17 mouse cellular contexts compared by ENCODE assay signal in the genomic region with DNA sequence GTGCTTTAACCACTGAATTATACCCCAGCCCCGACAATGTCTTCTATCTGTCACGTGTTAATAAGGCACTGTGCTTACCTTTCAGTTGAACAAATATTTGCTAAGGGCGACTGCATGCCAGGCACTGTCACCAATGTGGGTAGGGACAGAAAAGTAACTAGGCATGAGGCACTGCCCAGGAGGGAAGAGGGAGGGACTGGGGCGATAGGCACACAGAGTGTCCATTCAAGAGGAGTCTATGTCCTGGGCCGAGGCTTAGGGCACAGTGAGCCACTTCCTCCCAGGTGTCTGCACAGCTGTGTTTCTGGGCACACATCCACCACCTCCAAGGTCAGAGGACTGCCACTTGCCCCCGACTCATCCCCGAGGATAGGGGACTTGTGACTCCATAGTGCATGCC. TPM values are rescaled to one million over a fixed set of nuclear protein-coding genes. Genes with fewer than 3 reads are reported as not detected.
A peak's percentile ranks its signal among the peaks of the same experiment; 100 is the strongest.
DNase-seq lines count a peak whose midpoint lies in the region; ATAC-seq and TF ChIP-seq lines count a peak whose summit lies in the region.
"Had no signal": no experiment of that assay in that cellular context is flagged by ENCODE, and none has a peak within 500 bp of the region (broad histone marks: within the 10 kb centered on the region; RNA-seq: fewer than 3 reads in every experiment).

A gene (minus strand): TSS at position 137 of the 400 bp plus-strand sequence.

- H3K4me2 ChIP-seq in embryonic facial prominence, embryonic 15.5 days (replicated peaks): no peak within 1 kb of the TSS
- no peak within 1 kb of the TSS for H3K4me2 ChIP-seq in lung, embryonic 14.5 days
- no peak within 1 kb of the TSS for H3K4me2 ChIP-seq in stomach, embryonic 15.5 days
- H3K4me2 ChIP-seq: forebrain, embryonic 13.5 days; liver, embryonic 15.5 days; neural tube, embryonic 13.5 days had no signal

- no peaks in the 10 kb centered on the region for H3K9me3 ChIP-seq in embryonic facial prominence, embryonic 15.5 days (replicated peaks)
- no peaks in the 10 kb centered on the region for H3K9me3 ChIP-seq in lung, embryonic 14.5 days (ENCODE audit: low read depth, low read length)
- no peaks in the 10 kb centered on the region for H3K9me3 ChIP-seq in stomach, embryonic 15.5 days
- H3K9me3 ChIP-seq: forebrain, embryonic 13.5 days; liver, embryonic 15.5 days; neural tube, embryonic 13.5 days had no signal

- H3K36me3 ChIP-seq in embryonic facial prominence, embryonic 15.5 days: no peaks in the 10 kb centered on the region
- H3K36me3 ChIP-seq in lung, embryonic 14.5 days (ENCODE audit: insufficient read depth): no peaks in the 10 kb centered on the region
- no peaks in the 10 kb centered on the region for H3K36me3 ChIP-seq in stomach, embryonic 15.5 days
- H3K36me3 ChIP-seq: liver, embryonic 15.5 days; neural tube, embryonic 13.5 days had no signal

- 59% methylated on average over 7 of the region's 7 CpGs for WGBS in embryonic facial prominence, embryonic 15.5 days
- WGBS in lung, embryonic 14.5 days: 45% methylated on average over 7 of the region's 7 CpGs
- WGBS in stomach, embryonic 15.5 days: 40% methylated on average over 7 of the region's 7 CpGs

- intact Hi-C loops in left cerebral cortex, adult 2 months (cut with DNase I): no loop called here

- no peak for ATAC-seq in embryonic facial prominence, embryonic 15.5 days (ENCODE audit: insufficient number of reproducible peaks, low FRiP score, low TSS enrichment, low read depth)
- ATAC-seq in lung, embryonic 14.5 days (ENCODE audit: insufficient read depth): peak; percentile 55
- ATAC-seq in stomach, embryonic 15.5 days (ENCODE audit: insufficient read depth, low FRiP score, low read depth): peak; percentile 77
- ATAC-seq: forebrain, embryonic 13.5 days had no signal

- H3K4me3 ChIP-seq in left cerebral cortex, adult 2 months: no peak within 1 kb of the TSS
- H3K4me3 ChIP-seq in embryonic facial prominence, embryonic 15.5 days (replicated peaks): no peak within 1 kb of the TSS
- no peak within 1 kb of the TSS for H3K4me3 ChIP-seq in lung, embryonic 14.5 days (ENCODE audit: low read depth, low read length)
- no peak within 1 kb of the TSS for H3K4me3 ChIP-seq in stomach, embryonic 15.5 days (replicated peaks)
- H3K4me3 ChIP-seq: forebrain, embryonic 13.5 days; liver, embryonic 15.5 days; neural tube, embryonic 13.5 days had no signal

- H3K4me1 ChIP-seq in embryonic facial prominence, embryonic 15.5 days: peaks cover 9% of the 10 kb centered on the region
- H3K4me1 ChIP-seq in lung, embryonic 14.5 days (ENCODE audit: insufficient read depth): peaks cover 3% of the 10 kb centered on the region; the same call in 1 of the 2 replicates
- peaks cover 22% of the 10 kb centered on the region for H3K4me1 ChIP-seq in stomach, embryonic 15.5 days
- H3K4me1 ChIP-seq: liver, embryonic 15.5 days had no signal

- DNase-seq in left cerebral cortex, adult 2 months (ENCODE audit: extremely low spot score in 1 of 2, low spot score in 2 of 2): no peak
- no peak for DNase-seq in left cerebral cortex, adult 9 months (ENCODE audit: low spot score in 2 of 2)
- peak; percentile 44 for DNase-seq in lung, embryonic 14.5 days
- DNase-seq in right cerebral cortex, adult 2 months (ENCODE audit: low spot score in 2 of 2): no peak
- DNase-seq in spleen, postnatal 4 days (ENCODE audit: low spot score in 2 of 2): no peak
- DNase-seq: cerebellum, adult 8-10 months; heart, adult 18-20 months; heart, postnatal 10 days; kidney, adult 18-20 months; midbrain, embryonic 14.5 days; right cerebral cortex, adult 18-20 months had no signal

- no peaks in the 10 kb centered on the region for H3K27me3 ChIP-seq in embryonic facial prominence, embryonic 15.5 days
- no peaks in the 10 kb centered on the region for H3K27me3 ChIP-seq in lung, embryonic 14.5 days (ENCODE audit: insufficient read depth, low read length)
- H3K27me3 ChIP-seq in stomach, embryonic 15.5 days (replicated peaks): no peaks in the 10 kb centered on the region
- H3K27me3 ChIP-seq: forebrain, embryonic 13.5 days; liver, embryonic 15.5 days; neural tube, embryonic 13.5 days had no signal

- H3K9ac ChIP-seq in embryonic facial prominence, embryonic 15.5 days: no peak within 1 kb of the TSS
- H3K9ac ChIP-seq in lung, embryonic 14.5 days: no peak within 1 kb of the TSS
- H3K9ac ChIP-seq in stomach, embryonic 15.5 days: no peak within 1 kb of the TSS
- H3K9ac ChIP-seq: forebrain, embryonic 13.5 days; liver, embryonic 15.5 days; neural tube, embryonic 13.5 days had no signal

- H3K27ac ChIP-seq in left cerebral cortex, adult 2 months: peak within 1 kb of the TSS; percentile 84
- H3K27ac ChIP-seq in embryonic facial prominence, embryonic 15.5 days (replicated peaks): no peak within 1 kb of the TSS
- no peak within 1 kb of the TSS for H3K27ac ChIP-seq in lung, embryonic 14.5 days (ENCODE audit: low read depth)
- peak within 1 kb of the TSS; percentile 77 for H3K27ac ChIP-seq in stomach, embryonic 15.5 days
- H3K27ac ChIP-seq: forebrain, embryonic 13.5 days; liver, embryonic 15.5 days; neural tube, embryonic 13.5 days had no signal

- TF ChIP-seq CTCF in left cerebral cortex, adult 2 months (IDR thresholded peaks at IDR 0.05): no peak
- no peak for TF ChIP-seq CTCF in lung, embryonic 14.5 days (IDR thresholded peaks at IDR 0.05; ENCODE audit: low read depth)

RNA-seq across cellular contexts. Expression of the gene that starts here (rescaled TPM):
- total RNA-seq in left cerebral cortex, adult 2 months (2021): 1 to 10 TPM; 1.4 to 1.5 TPM
- 4.3 and 10.3 TPM in 2 replicates for polyA plus RNA-seq in embryonic facial prominence, embryonic 15.5 days (2015; fragmentation: Nextera tagmentation; extraction: Ambion mirVana)
- polyA plus RNA-seq in lung, embryonic 14.5 days (2014; fragmentation: Nextera tagmentation; extraction: Ambion mirVana): 1.5 and 1.7 TPM in 2 replicates
- 1.3 and 1.6 TPM in 2 replicates for polyA plus RNA-seq in stomach, embryonic 15.5 days (2015; fragmentation: Nextera tagmentation; extraction: Ambion mirVana)
- total RNA-seq: MEL had no signal

Comparison
In these comparisons a context has a peak if more than half of its experiments do, and no peak if none do; other contexts are left out.
1. H3K27ac ChIP-seq: peak in left cerebral cortex, adult 2 months (single experiment) and stomach, embryonic 15.5 days (single experiment); none in embryonic facial prominence, embryonic 15.5 days (single experiment) and lung, embryonic 14.5 days (single experiment).